Mouse (Mus musculus) cortical plate, adult 2 months (tissue): ENCODE measurements at regions not wholly inside any gene's neighbourhood (a gene's known extent, or its start where the extent isn't known, plus 50 kb on each side); places are given as distances from the start of the nearest gene placed in this dataset.

ENCODE experiments used
- H3K27ac ChIP-seq: fragments of 200-500 bp; 2 replicates; pipeline ENCODE4 v1.5.1; 2012; ENCODE audit warnings: low read length, control low read depth, inconsistent platforms; ENCODE audit not compliant: insufficient read depth
- H3K4me1 ChIP-seq: fragments of 200-500 bp; 2 replicates; pipeline ENCODE4 v1.6.1; 2011; ENCODE audit warnings: low read length; ENCODE audit not compliant: control insufficient read depth, insufficient read depth
- H3K4me3 ChIP-seq: fragments of 200-500 bp; 2 replicates; pipeline ENCODE4 v1.5.1; 2011; ENCODE audit warnings: mild to moderate bottlenecking, low read length, control low read depth; ENCODE audit not compliant: insufficient read depth
- CTCF ChIP-seq: fragments of 200-500 bp; IDR thresholded peaks from 2 replicates; pipeline ENCODE4 v1.5.1; 2011; ENCODE audit warnings: mild to moderate bottlenecking, control low read depth, low read length; ENCODE audit not compliant: insufficient read depth; ENCODE audit errors: extremely low read depth
- POLR2A ChIP-seq: fragments of 200-500 bp; IDR thresholded peaks from 2 replicates; pipeline ENCODE4 v1.6.1; 2011; ENCODE audit warnings: mild to moderate bottlenecking, low read length, control low read depth; ENCODE audit not compliant: insufficient read depth; ENCODE audit errors: extremely low read depth

GRCm38 (mm10) chr19:14109091-14109490 is 195.8 kb downstream of the Olfr1505 start:
- H3K4me1 ChIP-seq, result no peaks in the 10 kb centered on the region
- no peak overlapping the region for H3K27ac ChIP-seq
- H3K4me3 ChIP-seq, result no peak overlapping the region
- no peak for TF ChIP-seq CTCF
- no peak for TF ChIP-seq POLR2A

DNA sequence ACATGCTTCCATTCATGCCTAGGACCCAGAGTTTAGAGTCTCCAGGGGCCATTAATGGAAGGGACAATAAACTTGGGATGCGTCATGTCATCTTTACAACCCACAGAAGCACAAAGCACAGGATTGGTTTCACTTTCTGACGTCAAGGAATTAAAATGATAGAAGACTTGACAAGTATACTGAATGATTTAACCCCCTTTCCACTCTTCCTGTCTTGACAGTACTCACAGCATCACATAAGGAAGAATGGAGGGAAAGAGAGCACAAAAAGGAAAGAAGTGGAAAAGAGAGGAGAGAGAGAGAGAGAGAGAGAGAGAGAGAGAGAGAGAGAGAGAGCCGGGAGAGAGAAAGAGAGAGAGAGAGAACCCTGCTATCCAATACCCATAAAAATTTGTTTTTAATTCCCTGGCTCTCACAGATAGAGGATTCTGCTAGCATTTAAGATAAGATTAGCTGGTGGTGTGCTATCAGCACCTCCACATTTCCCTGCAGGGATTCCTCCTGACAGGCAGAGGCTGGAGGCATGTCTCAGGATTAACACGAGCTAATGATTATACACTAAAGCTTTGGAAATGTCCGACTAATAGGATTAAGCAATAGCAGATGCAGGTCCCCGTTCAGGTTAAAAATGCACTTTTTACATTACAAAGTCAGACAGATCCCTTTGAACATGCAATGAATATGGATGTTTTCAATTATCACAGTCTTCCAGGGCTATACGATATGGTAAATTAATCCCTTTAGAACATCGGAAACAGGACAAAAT is 210.2 kb downstream of the Olfr1505 start:
- no peak for TF ChIP-seq POLR2A
- no peak overlapping the region for H3K27ac ChIP-seq
- H3K4me3 ChIP-seq, result no peak overlapping the region
- H3K4me1 ChIP-seq, result no peaks in the 10 kb centered on the region

- H3K27ac ChIP-seq, result no peak overlapping the region
- no peak overlapping the region for H3K4me3 ChIP-seq
- TF ChIP-seq CTCF, result no peak
- no peak for TF ChIP-seq POLR2A
- no peaks in the 10 kb centered on the region for H3K4me1 ChIP-seq
These were observed 211.0 kb downstream of the Olfr1505 start for GRCm38 (mm10) chr19:14124250-14124827.

DNA sequence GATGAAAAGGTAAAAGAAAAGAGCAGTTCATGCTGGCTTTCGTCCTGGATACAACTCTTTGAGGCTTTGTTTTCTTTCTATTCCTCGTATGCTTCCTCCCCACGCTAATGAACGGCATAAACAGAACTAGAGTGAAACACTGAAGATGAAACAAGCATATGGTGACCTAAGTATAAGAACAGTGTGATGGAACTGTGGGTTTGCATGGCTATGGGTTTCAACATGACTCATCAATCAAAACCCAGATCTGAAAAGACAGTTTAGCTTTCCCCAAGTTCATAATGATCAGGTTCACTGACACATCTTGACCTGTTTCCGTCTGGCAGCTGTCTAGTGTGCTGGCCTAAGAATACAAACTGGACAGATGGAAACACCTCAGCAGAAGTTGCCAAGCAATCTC is 211.7 kb downstream of the Olfr1505 start:
- no peak for TF ChIP-seq CTCF
- TF ChIP-seq POLR2A, result no peak
- H3K27ac ChIP-seq, result no peak overlapping the region
- H3K4me1 ChIP-seq, result no peaks in the 10 kb centered on the region
- H3K4me3 ChIP-seq, result no peak overlapping the region

DNA sequence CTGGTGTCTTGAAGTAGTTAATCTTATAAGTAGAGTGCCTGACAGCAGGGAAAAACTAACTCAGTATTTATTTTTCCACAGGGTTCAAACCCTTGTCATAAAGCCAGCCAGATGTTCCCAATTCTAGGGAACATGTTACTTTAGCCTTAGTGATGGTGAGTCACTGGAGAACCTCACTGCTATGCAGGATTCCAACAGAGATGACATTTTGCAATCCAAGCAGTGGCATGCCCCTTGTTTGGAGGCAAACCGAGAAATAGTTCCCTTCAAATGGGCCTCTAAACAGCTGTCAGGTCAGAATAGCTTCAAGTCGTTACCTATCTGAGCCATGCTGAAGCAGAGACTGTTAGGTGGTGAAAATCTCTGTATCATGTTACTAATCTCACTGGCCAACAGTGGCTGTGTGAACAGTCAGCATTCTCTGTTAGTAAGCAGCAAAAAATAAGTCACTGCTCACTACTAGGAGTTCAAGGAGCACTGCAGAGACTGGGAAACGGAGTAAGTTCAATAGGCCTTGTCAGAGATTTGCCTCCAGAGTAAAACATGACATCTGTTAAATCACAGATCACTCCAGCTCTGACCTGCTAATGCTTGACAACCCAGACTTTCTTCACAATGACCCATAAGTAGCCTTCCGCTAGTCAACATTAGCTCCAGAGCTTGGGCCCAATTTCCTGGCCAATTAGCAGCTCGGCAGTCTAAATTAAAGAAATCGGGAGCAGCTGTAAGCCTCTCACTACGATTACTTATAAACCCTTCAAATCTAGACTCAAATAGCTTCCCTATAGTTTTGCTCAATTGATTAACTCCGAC is 215.3 kb downstream of the Olfr1505 start:
- Histone ChIP-seq H3K27ac (no peak overlapping the region), H3K4me3 (no peak overlapping the region), H3K4me1 (no peaks in the 10 kb centered on the region)
- TF ChIP-seq POLR2A (no peak), CTCF (no peak)

GRCm38 (mm10) chr19:14161217-14161616 is 247.9 kb downstream of the Olfr1505 start:
- Histone ChIP-seq H3K4me3 (no peak overlapping the region), H3K4me1 (no peaks in the 10 kb centered on the region), H3K27ac (no peak overlapping the region)
- TF ChIP-seq CTCF (no peak), POLR2A (no peak)

DNA sequence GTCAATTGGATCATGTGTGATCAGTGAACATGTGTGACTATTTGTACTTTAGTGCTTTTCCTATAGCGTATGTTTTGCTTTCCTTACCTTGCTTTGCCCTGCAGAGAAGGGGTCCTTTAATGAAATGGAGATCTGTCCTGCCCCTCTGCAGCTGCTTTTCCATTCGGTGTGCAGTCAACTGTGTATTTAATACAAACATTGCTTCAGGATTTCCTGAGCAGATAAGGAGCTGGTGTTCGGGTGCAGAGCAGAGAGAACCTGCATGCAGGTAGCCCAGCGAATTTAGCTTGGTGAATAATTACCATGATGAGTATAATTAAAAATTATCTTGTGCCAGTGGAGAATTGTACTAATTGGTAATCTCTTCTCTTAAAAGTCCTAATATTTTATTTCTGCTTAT is 249.4 kb downstream of the Olfr1505 start:
- Histone ChIP-seq H3K27ac (no peak overlapping the region), H3K4me1 (no peaks in the 10 kb centered on the region), H3K4me3 (no peak overlapping the region)
- TF ChIP-seq CTCF (no peak), POLR2A (no peak)

DNA sequence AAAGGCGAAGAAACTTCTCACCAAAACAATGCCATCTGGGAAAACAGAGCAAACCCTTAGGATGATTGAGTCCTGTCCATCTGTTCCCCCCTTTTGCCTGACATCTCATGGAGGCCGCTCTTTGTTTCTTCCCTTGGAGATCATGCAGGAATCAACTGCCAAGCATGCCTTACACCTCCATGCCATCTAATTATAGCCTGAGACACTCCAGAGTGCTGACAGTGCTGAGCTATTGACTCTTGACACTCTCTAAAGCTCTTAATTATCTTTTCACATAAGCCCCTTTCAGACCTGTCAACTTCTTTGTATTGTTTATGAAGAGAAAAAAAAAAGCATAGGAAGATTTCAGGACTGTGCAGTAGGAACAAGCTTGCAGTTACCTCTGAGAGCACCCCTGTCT is 252.4 kb downstream of the Olfr1505 start:
- Histone ChIP-seq H3K4me3 (no peak overlapping the region), H3K27ac (no peak overlapping the region), H3K4me1 (no peaks in the 10 kb centered on the region)
- TF ChIP-seq CTCF, result no peak

DNA sequence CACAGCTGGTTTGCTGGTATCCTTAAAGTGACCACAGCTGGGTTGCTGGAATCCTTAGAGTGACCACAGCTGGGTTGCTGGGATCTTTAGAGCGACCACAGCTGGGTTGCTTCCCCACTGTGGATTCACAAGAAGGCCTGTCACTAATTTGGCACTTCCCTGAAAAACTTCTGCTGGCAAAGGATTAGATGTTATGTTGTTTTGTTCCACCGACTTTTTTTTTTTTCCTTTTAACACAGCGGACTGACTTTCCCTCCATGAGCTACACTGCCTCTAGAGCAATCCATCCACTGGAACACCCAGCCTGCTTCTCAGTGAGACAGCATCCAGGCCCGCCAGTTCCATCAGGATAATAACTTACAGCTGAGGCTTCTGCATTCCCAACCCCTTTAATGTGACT is 266.9 kb downstream of the Olfr1505 start:
- no peak for TF ChIP-seq POLR2A
- TF ChIP-seq CTCF, result no peak
- no peaks in the 10 kb centered on the region for H3K4me1 ChIP-seq
- no peak overlapping the region for H3K27ac ChIP-seq
- H3K4me3 ChIP-seq, result no peak overlapping the region

DNA sequence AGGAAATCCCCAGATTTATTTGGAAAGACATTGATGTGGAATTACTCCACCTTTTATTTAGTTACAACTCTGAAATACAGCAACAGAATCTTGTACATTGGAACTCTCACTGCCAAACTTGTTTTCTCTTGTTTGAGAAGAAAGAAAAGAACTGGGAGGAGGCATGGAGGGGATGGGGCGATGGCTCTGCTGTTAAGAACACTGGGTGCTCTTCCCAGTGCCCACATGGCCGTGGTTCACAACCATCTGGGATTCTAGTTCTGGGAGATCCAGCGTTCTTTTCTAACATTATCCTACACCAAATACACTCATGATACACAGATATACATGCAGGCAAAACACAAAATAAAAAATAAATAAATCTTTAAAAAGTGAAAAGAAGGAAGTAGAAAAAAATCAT is 267.6 kb downstream of the Olfr1505 start:
- no peak for TF ChIP-seq POLR2A
- no peak for TF ChIP-seq CTCF
- no peak overlapping the region for H3K27ac ChIP-seq

More for the DNA sequence above, 267.6 kb downstream of the Olfr1505 start:
- no peaks in the 10 kb centered on the region for H3K4me1 ChIP-seq
- H3K4me3 ChIP-seq, result no peak overlapping the region
